Mouse (Mus musculus) MEL (cell line): ENCODE measurements around the gene Phf13. TPM values are rescaled to one million over a fixed set of nuclear protein-coding genes. Genes with fewer than 3 reads are reported as not detected.

ENCODE experiments used
- DNase-seq: peaks from one replicate; pipeline ENCODE4 v3.0.0; 2011; ENCODE audit warnings: low read depth, low spot score
- H3K27ac ChIP-seq: 2 replicates; pipeline ENCODE4 v1.5.1; 2012; ENCODE audit warnings: low read depth, mild to moderate bottlenecking, control low read depth, low read length, moderate library complexity; ENCODE audit not compliant: control insufficient read depth
- H3K27me3 ChIP-seq, 2 experiments: fragments of 150-350 bp in 1 of 2; sonication (generic) in 1 of 2; 2 replicates each; pipeline ENCODE4 v1.6.1; 2012; ENCODE audit warnings: low read length in 2 of 2, mild to moderate bottlenecking in 2 of 2, improper control_type of control experiment in 1 of 2, moderate library complexity in 1 of 2; ENCODE audit not compliant: insufficient read depth in 2 of 2, control insufficient read depth in 1 of 2
- H3K36me3 ChIP-seq, 2 experiments: 2 replicates each; pipeline ENCODE4 v1.6.1; 2012 to 2014; ENCODE audit warnings: low read length in 2 of 2, improper control_type of control experiment in 1 of 2, inconsistent platforms in 1 of 2, mild to moderate bottlenecking in 1 of 2; ENCODE audit not compliant: insufficient read depth in 2 of 2, control insufficient read depth in 1 of 2
- H3K4me1 ChIP-seq, 2 experiments: fragments of 150-350 bp in 1 of 2; sonication (generic) in 1 of 2; 2 replicates each; pipeline ENCODE4 v1.6.1; 2012; ENCODE audit warnings: low read length in 2 of 2, improper control_type of control experiment in 1 of 2, mild to moderate bottlenecking in 1 of 2; ENCODE audit not compliant: insufficient read depth in 2 of 2, control insufficient read depth in 1 of 2
- H3K4me3 ChIP-seq, 2 experiments: fragments of 150-350 bp in 1 of 2; sonication (generic) in 1 of 2; 2 replicates each; pipeline ENCODE4 v1.5.1; 2012; ENCODE audit warnings: low read depth in 2 of 2, low read length in 2 of 2, mild to moderate bottlenecking in 2 of 2, moderate library complexity in 2 of 2, control low read depth in 1 of 2, improper control_type of control experiment in 1 of 2; ENCODE audit not compliant: control insufficient read depth in 1 of 2, insufficient read depth in 1 of 2
- H3K79me2 ChIP-seq: 2 replicates; pipeline ENCODE4 v1.6.1; 2012; ENCODE audit warnings: mild to moderate bottlenecking, low read length, moderate library complexity; ENCODE audit not compliant: control insufficient read depth, poor library complexity, insufficient read depth
- H3K9ac ChIP-seq: 2 replicates; pipeline ENCODE4 v1.6.1; 2012; ENCODE audit warnings: low read depth, mild to moderate bottlenecking, control low read depth, low read length, moderate library complexity; ENCODE audit not compliant: control insufficient read depth, poor library complexity, severe bottlenecking
- H3K9me3 ChIP-seq: fragments of 150-350 bp; sonication (generic); replicated peaks from 2 replicates; pipeline ENCODE4 v1.6.1; 2012; ENCODE audit warnings: mild to moderate bottlenecking, low read length, improper control_type of control experiment, moderate library complexity; ENCODE audit not compliant: insufficient read depth
- CHD1 ChIP-seq: IDR thresholded peaks from 2 replicates; pipeline ENCODE4 v1.6.1; 2012; ENCODE audit warnings: low read depth, mild to moderate bottlenecking, inconsistent platforms, low read length, improper control_type of control experiment
- CHD2 ChIP-seq: IDR thresholded peaks from 2 replicates; pipeline ENCODE4 v1.6.1; 2011; ENCODE audit warnings: low read length, improper control_type of control experiment
- E2F4 ChIP-seq: IDR thresholded peaks from 2 replicates; pipeline ENCODE4 v1.6.1; 2011; ENCODE audit warnings: low read depth, low read length, improper control_type of control experiment, borderline replicate concordance
- ELF1 ChIP-seq: IDR thresholded peaks from 2 replicates; pipeline ENCODE4 v1.6.1; 2014; ENCODE audit warnings: low read depth, mild to moderate bottlenecking, inconsistent platforms, low read length, improper control_type of control experiment, moderate library complexity
- EP300 ChIP-seq, 2 experiments: IDR thresholded peaks; 2 replicates each; pipeline ENCODE4 v1.6.1; 2011; ENCODE audit warnings: improper control_type of control experiment in 2 of 2, low read length in 2 of 2, low read depth in 1 of 2, mild to moderate bottlenecking in 1 of 2
- ETS1 ChIP-seq: IDR thresholded peaks from 2 replicates; pipeline ENCODE4 v1.6.1; 2012; ENCODE audit warnings: low read depth, mild to moderate bottlenecking, inconsistent platforms, low read length, improper control_type of control experiment, moderate library complexity
- GATA1 ChIP-seq: IDR thresholded peaks from 2 replicates; pipeline ENCODE4 v1.6.1; 2011; ENCODE audit warnings: low read depth, low read length, improper control_type of control experiment
- HCFC1 ChIP-seq: IDR thresholded peaks from 2 replicates; pipeline ENCODE4 v1.6.1; 2012; ENCODE audit warnings: low read depth, mild to moderate bottlenecking, inconsistent platforms, low read length, improper control_type of control experiment, moderate library complexity
- MAFK ChIP-seq: IDR thresholded peaks from 2 replicates; pipeline ENCODE4 v1.6.1; 2011; ENCODE audit warnings: low read depth, mild to moderate bottlenecking, low read length, improper control_type of control experiment, borderline replicate concordance
- MYB ChIP-seq: IDR thresholded peaks from 2 replicates; pipeline ENCODE4 v1.6.1; 2011; ENCODE audit warnings: mild to moderate bottlenecking, low read depth, low read length, improper control_type of control experiment
- NELFE ChIP-seq: IDR thresholded peaks from 2 replicates; pipeline ENCODE4 v1.6.1; 2011; ENCODE audit warnings: low read depth, low read length, improper control_type of control experiment
- NRF1 ChIP-seq: IDR thresholded peaks from 2 replicates; pipeline ENCODE4 v1.6.1; 2014; ENCODE audit warnings: low read depth, mild to moderate bottlenecking, inconsistent platforms, low read length, improper control_type of control experiment, moderate library complexity; ENCODE audit not compliant: poor library complexity, insufficient read depth, severe bottlenecking
- POLR2AphosphoS5 ChIP-seq: IDR thresholded peaks from 2 replicates; pipeline ENCODE4 v1.6.1; 2012; ENCODE audit warnings: low read depth, borderline replicate concordance, mild to moderate bottlenecking, inconsistent platforms, low read length, moderate library complexity, mixed read lengths
- RAD21 ChIP-seq: IDR thresholded peaks from 2 replicates; pipeline ENCODE4 v1.6.1; 2011; ENCODE audit warnings: mild to moderate bottlenecking, low read depth, low read length, improper control_type of control experiment
- RCOR1 ChIP-seq: IDR thresholded peaks from 2 replicates; pipeline ENCODE4 v1.6.1; 2012; ENCODE audit warnings: low read depth, mild to moderate bottlenecking, inconsistent platforms, low read length, improper control_type of control experiment
- SIN3A ChIP-seq: IDR thresholded peaks from 2 replicates; pipeline ENCODE4 v1.6.1; 2012; ENCODE audit warnings: low read length, improper control_type of control experiment, inconsistent platforms
- SMC3 ChIP-seq: IDR thresholded peaks from 2 replicates; pipeline ENCODE4 v1.6.1; 2011; ENCODE audit warnings: low read depth, low read length, improper control_type of control experiment
- TAL1 ChIP-seq: IDR thresholded peaks from 2 replicates; pipeline ENCODE4 v1.6.1; 2012; ENCODE audit warnings: mild to moderate bottlenecking, inconsistent platforms, low read length, moderate library complexity, mixed read lengths
- TBP ChIP-seq: IDR thresholded peaks from 2 replicates; pipeline ENCODE4 v1.8.0; 2011; ENCODE audit warnings: low read depth, low read length, improper control_type of control experiment
- TCF12 ChIP-seq: IDR thresholded peaks from 2 replicates; pipeline ENCODE4 v1.6.1; 2014; ENCODE audit warnings: low read depth, mild to moderate bottlenecking, inconsistent platforms, low read length, improper control_type of control experiment, moderate library complexity
- UBTF ChIP-seq: IDR thresholded peaks from 2 replicates; pipeline ENCODE4 v1.6.1; 2012; ENCODE audit warnings: low read depth, mild to moderate bottlenecking, inconsistent platforms, low read length, improper control_type of control experiment, moderate library complexity, borderline replicate concordance; ENCODE audit not compliant: insufficient read depth
- USF1 ChIP-seq: IDR thresholded peaks from 2 replicates; pipeline ENCODE4 v1.6.1; 2014; ENCODE audit warnings: low read depth, mild to moderate bottlenecking, inconsistent platforms, low read length, improper control_type of control experiment, moderate library complexity
- USF2 ChIP-seq, 2 experiments: IDR thresholded peaks; 2 replicates each; pipeline ENCODE4 v1.6.1; 2011 to 2012; ENCODE audit warnings: improper control_type of control experiment in 2 of 2, low read length in 2 of 2, borderline replicate concordance in 1 of 2, inconsistent platforms in 1 of 2, low read depth in 1 of 2, mild to moderate bottlenecking in 1 of 2; ENCODE audit not compliant: insufficient read depth in 1 of 2
- ZKSCAN1 ChIP-seq: IDR thresholded peaks from 2 replicates; pipeline ENCODE4 v1.6.1; 2012; ENCODE audit warnings: low read depth, mild to moderate bottlenecking, inconsistent platforms, low read length, improper control_type of control experiment, moderate library complexity
- ZMIZ1 ChIP-seq: IDR thresholded peaks from 2 replicates; pipeline ENCODE4 v1.6.1; 2012; ENCODE audit warnings: low read depth, mild to moderate bottlenecking, inconsistent platforms, low read length, improper control_type of control experiment, moderate library complexity
- ZNF384 ChIP-seq: IDR thresholded peaks from 2 replicates; pipeline ENCODE4 v1.6.1; 2012; ENCODE audit warnings: low read depth, mild to moderate bottlenecking, inconsistent platforms, low read length, improper control_type of control experiment
- polyA plus RNA-seq, 2 experiments: library from polyadenylated mRNA; stranded (reverse) in 1 of 2; unstranded in 1 of 2; fragments of >175 nt in 1 of 2; fragments of >200 nt in 1 of 2; gene quantifications; 2 replicates each; pipeline versions ENCODE4 v1.2.1 to v1.2.4; 2012; ENCODE audit warnings: low replicate concordance in 2 of 2, low read depth in 1 of 2; ENCODE audit not compliant: insufficient read length in 2 of 2, insufficient read depth in 1 of 2, missing spikeins in 1 of 2
- total RNA-seq: library from RNA; depleted of rRNA; stranded (reverse); fragments of 300-350 nt; gene quantifications from 2 replicates; pipeline ENCODE4 v1.2.3, GENCODE M21; 2012

The Phf13 gene
- total and polyA plus RNA-seq, 3 experiments = 2.0 to 6.6 TPM; not detected in 1

DNA sequence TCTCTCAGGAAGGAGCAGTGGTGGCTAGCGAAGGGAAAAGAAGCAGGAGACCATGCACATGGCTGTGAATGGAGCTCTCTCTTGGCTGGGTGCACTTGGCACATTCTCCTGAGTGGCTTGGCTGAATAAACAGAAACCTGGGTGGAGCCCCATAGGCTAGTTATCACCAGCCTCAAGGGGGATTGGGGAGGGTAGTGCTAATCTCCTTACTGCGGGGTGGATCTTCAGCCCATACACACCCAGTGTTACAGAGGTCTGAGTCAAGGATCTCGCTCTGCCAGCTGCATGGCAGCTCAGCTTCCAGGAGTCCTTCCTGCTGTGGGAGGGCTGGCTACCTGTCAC lies 35.6 kb downstream of the Phf13 start (continued):
- TF ChIP-seq ZKSCAN1 = 0 out of 2 replicates have a peak, but pooled peaks have one; percentile 37
- TF ChIP-seq USF1 = no peak

DNA sequence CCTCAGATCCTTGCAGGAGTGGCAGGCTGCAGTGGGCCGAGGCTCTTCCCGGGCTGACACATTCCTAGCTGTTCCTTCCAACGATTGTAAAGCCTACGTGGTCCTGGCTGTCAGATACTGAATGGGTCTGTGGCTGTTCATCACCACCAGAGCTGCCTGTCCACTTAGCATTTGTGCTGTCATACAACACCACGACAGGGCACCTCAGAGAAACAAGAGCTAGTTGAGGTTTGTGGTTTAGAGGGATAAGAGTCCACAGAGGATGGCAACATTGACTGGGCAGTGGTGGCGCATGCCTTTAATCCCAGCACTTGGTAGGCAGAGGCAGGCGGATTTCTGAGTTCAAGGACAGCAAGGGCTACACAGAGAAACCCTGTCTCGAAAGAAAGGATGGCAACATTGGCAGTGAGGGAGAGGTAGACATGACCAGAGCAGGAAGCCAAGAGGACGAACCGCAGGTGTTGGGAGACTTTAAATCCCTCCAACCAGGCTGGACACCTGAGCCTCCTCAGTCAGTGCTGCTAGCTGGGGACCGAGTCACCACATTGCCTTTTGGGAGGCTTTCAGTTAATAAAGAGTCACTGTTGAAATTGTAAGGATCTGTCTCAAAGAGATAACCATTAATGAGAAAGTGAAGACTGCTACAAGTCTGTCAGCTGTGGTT lies 36.1 kb downstream of the Phf13 start:
- Histone ChIP-seq H3K9ac (peak overlapping the region; percentile 35), H3K36me3 (peaks cover 23 to 51% of the 10 kb centered on the region in 2 experiments), H3K27me3 (no peaks in the 10 kb centered on the region), H3K79me2 (peaks cover 4% of the 10 kb centered on the region), H3K9me3 (no peaks in the 10 kb centered on the region), H3K4me1 (peaks cover 34 to 48% of the 10 kb centered on the region in 2 experiments), H3K27ac (peak overlapping the region; percentile 96), H3K4me3 (no peak overlapping the region)
- no peak for TF ChIP-seq E2F4
- peak; percentile 63; the same call in 1 of the 2 replicates for TF ChIP-seq CHD1
- peak; percentile 64; the same call in 1 of the 2 replicates for TF ChIP-seq TBP
- no peak for TF ChIP-seq ZNF384
- 0 out of 2 replicates have a peak, but pooled peaks have one; percentile 54 for TF ChIP-seq UBTF
- TF ChIP-seq EP300 (IDR thresholded peaks at IDR 0.05; ENCODE audit: low read depth in 1 of 2, low read length in 2 of 2) = no peak
- TF ChIP-seq MYB = no peak; the same call in 1 of the 2 replicates
- TF ChIP-seq SIN3A = no peak
- no peak for TF ChIP-seq TCF12
- TF ChIP-seq ETS1 = no peak
- DNase-seq = no peak

- H3K9ac ChIP-seq = no peak overlapping the region
These were observed 38.3 kb downstream of the Phf13 start for GRCm38 (mm10) chr4:151957584-151958315.

More at GRCm38 (mm10) chr4:151957584-151958315, 38.3 kb downstream of the Phf13 start:
- peak; percentile 40 for DNase-seq
- Histone ChIP-seq H3K36me3 (peaks cover 20 to 39% of the 10 kb centered on the region in 2 experiments), H3K4me3 (no peak overlapping the region)
- TF ChIP-seq RCOR1 (no peak), EP300 (IDR thresholded peaks at IDR 0.05; ENCODE audit: low read depth in 1 of 2, low read length in 2 of 2) (peak in 1 of 2 experiments; percentile 36; a peak in 1 of 4 replicates), GATA1 (peak; percentile 41), ZMIZ1 (no peak), POLR2AphosphoS5 (no peak), ELF1 (no peak), TAL1 (peak; percentile 74), USF2 (IDR thresholded peaks at IDR 0.05; ENCODE audit: borderline replicate concordance in 1 of 2, insufficient read depth in 1 of 2, low read depth in 1 of 2, low read length in 2 of 2) (no peak), USF1 (no peak), RAD21 (no peak), NRF1 (no peak), CHD1 (no peak), E2F4 (no peak), HCFC1 (no peak), MAFK (no peak), SMC3 (no peak), NELFE (no peak), TCF12 (no peak), MYB (no peak), CHD2 (no peak)
- TF ChIP-seq, all 39 proteins: peak for 3
- H3K9me3 ChIP-seq = no peaks in the 10 kb centered on the region
- H3K79me2 ChIP-seq = peaks cover 4% of the 10 kb centered on the region
- H3K4me1 ChIP-seq = peaks cover 27 to 40% of the 10 kb centered on the region in 2 experiments
- H3K27me3 ChIP-seq = no peaks in the 10 kb centered on the region
- peak overlapping the region; percentile 8; the same call in 1 of the 2 replicates for H3K27ac ChIP-seq
